Mouse (Mus musculus) urinary bladder, adult 2 months (tissue): ENCODE data around the gene Rflnb. TPM values are rescaled to one million over a fixed set of nuclear protein-coding genes. Genes with fewer than 3 reads are reported as not detected.

ENCODE experiments used
- DNase-seq: peaks from one replicate; pipeline ENCODE4 v3.0.0; 2022; ENCODE audit warnings: low spot score
- polyA plus RNA-seq: library from polyadenylated mRNA; depleted of rRNA; stranded (reverse); fragments of >200 nt; gene quantifications from 2 replicates; pipeline ENCODE4 v1.2.3, GENCODE M21; 2012; rRNA removed

The Rflnb gene
- polyA plus RNA-seq, 1 experiment, result 23.1 TPM

DNA sequence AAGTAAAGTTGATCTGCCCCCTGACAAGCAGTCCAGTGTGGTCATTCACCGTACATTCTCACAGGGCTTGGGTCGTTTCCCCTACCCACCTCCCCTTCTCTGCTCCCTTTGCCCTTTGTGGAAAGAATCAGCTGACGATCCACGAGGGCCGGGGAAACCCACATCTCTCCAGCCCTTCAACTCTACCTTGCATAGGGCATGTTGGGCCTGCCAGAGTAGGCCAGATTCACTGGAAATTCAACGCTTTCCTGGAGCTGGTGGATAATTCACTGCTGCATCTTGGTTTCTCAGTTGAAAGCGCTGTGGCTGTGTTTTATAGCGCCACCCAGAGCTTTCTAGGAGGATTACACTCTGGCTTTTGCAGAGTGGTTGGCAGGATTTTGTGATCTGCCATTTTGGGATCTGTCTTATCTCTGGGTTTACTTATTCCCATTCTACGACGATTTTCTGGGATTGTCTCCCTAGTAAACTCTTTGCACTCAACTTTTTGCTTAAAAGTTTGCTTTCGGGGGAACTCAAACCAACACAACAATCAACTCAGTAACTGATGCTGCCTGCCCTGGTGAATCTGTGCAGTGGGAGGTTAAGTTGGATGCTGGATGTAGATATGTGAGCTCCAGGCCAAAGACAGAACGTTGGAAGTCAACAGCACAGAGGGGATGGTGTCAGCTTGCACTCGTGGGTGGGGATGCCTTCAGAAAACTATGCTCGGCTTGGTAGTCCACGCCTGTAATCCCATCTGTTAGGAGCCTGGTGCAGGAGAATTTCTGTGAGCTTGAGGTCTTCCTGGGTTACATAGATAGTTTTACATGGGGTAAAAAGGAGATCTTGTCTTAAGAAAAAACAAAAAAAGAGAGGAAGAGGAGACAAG is 36.4 kb downstream of the Rflnb start:
- DNase-seq, result no peak

DNA sequence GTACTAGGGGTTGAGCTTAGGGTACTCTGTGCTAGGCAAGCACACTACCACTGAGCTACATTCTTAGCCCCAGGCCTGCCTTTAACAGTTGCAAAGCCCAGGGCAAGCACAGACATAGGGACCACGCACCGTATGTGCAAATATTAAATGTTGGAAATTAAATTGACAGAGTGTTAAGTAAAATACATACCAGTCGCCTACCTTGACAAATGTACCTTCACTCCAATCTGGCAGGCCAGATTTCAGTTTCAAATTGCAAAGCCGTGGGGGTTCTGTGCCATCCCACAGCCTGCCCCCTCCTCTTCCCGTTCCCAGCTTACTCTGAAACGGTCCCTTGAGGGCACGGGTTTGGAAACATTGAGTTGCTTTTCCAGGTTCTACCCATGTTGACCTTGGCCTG is 41.6 kb downstream of the Rflnb start:
- DNase-seq, result no peak

DNA sequence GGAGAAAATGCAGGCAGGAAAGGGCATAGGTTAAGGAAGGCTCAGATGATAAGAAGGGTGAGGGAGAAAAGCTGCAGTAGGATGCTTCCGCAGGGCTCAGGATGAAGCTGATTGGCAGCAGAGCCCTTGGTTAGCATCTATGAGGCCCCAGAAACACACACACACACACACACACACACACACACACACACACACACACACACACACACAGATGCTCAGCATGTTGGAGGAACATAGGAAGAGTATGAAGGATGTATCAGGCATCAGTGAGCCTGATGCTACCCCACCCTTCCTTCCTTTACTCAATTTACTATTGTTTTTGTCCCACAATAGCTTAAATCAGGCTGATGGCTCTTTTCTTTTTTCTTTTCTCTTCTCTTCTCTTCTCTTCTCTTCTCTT is 43.0 kb downstream of the Rflnb start:
- DNase-seq, result no peak

DNA sequence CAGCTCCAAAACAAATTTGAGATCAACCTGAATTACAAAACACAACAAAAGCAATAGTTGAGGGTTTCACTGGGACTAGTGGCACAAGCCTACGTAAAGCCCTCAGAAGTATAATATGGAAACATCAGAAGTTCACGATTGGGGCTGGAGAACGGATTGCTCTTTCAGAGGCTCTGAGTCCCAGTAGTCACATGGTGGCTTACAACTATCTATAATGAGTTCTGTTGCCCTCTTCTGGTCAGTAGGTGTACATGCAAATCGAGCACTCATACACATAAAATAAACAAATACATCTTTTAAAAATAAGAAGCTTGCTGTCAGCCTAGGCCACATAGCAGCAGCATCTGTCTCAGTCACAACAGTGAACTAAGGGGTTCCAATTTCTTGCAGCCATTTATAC is 44.4 kb downstream of the Rflnb start:
- no peak for DNase-seq

DNA sequence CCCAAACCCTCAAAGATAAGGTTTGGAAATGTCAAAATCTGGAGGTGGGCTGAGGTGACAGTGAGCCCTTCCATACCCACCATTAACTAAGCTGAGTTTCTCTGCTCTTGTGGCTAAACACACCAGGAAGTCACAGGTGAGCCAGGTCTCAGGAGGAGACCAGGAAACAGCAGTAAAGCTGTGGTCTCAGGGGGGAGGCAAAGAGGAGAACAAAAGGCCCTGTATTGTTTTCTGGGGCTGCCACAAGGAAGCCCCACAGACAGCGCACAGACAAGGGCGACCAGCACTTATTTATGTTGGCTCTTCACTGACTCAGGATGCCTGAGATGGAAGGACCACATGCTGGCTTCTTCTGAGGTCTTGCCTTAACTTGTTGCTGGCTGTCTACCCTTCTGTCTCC is 47.2 kb downstream of the Rflnb start:
- DNase-seq, result no peak

DNA sequence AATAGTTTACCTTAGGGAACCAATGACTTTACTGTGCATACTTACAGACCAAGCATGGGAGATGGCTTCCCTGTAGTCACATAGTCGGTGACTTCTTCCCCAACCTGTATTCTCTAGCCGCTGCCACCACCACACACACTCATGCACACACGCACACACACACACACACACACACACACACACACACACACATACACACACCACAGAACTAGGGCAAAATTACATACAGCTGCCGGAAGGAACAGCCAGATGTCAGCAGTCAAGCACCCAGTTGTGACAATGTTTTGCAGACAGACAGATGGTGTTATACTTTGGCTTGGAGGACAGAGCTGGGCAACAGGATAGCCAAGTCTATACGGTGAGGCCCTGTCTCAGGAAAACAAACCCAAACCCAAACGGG is 49.5 kb downstream of the Rflnb start:
- no peak for DNase-seq

DNA sequence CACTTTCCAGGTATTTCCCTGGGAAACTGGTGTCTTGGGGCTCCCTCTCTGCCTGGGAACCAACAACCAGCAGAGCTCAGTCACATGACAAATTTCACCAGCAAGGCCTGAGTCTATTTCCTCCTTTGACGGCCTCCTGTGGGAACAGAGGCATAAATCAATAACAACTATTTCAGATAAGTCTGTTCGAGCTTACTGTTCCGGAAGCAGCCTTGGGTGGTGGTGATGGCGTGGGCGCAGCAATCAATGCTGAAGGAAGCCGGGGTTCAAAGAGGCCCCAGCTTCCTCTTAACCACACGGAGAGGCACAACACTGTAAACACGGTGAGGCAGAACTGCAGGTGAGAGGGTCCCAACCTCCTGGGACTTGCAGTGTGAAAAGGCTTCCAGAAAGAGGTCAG is 50.8 kb downstream of the Rflnb start:
- DNase-seq, result no peak

DNA sequence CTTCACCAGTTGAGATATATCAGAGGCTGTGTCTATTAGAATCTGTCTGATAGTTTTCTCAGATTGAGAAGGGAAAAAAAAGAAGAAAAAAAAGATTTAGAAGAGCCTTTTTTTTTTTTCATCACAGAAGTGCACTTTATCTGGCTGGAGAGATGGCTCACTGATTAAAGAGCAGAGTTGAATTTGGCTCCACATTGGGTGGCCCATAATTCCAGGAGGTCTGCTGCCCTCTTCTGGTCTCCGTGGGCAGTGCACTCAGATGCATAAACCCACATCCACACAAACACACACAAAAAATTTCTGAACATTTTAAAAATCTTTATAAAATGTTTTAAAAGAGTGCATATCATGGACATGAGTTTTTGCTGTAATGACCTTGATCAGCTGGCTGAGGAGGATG is 53.6 kb downstream of the Rflnb start:
- no peak for DNase-seq

DNA sequence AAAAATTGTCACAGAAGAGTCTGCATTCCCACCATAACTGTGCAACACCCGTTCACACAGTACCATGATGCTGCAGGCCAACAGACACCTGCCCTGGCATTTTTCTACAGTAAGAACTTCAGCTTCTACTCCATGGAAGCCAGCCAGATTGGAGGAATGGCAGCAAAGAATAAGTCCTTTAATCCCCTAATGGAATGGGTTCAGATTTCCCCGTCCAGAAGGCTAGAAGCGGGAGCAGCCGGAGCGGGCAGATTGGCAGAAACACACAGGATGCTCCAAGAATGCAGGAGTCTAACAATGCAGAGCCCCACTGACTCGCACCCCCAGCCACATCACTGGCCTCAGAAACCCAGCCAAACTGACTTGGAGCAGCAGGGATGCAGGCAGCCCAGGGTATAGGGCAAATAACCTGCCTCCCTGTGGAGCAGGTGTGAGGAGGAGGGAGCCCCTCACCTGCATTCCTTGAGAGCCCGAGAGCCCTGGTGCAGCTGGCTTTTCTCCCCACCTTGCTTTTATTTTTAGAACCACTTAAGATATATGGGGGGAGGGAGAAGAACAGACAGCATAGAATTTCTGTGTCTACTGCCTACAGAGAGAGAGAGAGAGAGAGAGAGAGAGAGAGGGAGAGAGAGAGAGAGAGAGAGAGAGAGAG is 54.5 kb downstream of the Rflnb start:
- no peak for DNase-seq

DNA sequence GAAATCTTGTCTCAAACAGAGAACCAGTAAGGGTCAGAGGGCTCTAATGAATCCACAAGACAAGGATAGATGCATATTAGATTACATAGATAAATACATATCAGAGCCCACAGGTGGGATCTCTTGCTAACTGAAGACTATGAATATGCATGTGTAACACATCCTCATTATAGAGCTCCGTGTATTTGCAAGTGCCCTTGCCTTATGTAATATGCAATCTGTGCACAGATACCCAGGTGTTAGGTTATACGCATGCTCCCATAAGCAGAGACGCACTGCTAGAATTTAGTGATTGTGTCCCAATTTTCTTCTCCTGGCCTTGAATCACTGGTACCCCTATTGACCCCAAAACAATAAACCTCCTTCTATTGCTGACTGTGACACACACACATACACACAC is 55.4 kb downstream of the Rflnb start:
- no peak for DNase-seq

DNA sequence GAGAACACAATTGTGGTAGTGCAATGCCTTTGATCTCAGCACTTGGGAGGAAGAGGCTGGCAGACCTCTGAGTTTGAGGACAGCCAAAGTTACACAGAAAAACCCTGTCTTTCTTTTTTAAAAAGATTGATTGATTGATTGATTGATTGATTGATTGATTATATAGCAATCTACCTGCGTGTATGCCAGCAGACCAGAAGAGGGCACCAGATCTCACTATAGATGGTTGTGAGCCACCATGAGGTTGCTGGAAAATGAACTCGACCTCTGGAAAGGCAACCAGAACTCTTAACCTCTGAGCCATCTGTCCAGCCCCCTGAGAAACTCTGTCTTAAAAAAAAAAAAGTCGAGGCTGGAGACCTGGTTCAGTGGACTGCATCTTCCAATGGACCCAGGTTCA is 57.0 kb downstream of the Rflnb start:
- no peak for DNase-seq

Other genes with a start within 250 kb of the Rflnb start
- gene Doc2b, start 231.7 kb downstream of the Rflnb start, polyA plus RNA-seq, result 0.59 and 0.99 TPM in 2 replicates
- gene Rph3al, start 89.4 kb downstream of the Rflnb start, polyA plus RNA-seq, result 2.8 TPM in 2 replicates
- gene 1700016K19Rik, start 27.9 kb downstream of the Rflnb start, polyA plus RNA-seq, result 0.59 and 0.81 TPM in 2 replicates
- 35.4 and 37.9 TPM in 2 replicates for gene Vps53, start 151.9 kb upstream of the Rflnb start, polyA plus RNA-seq
- 14.8 and 15.4 TPM in 2 replicates for gene Fam57a, start 151.9 kb upstream of the Rflnb start, polyA plus RNA-seq
- gene Dbil5, start 189.8 kb upstream of the Rflnb start, polyA plus RNA-seq, result 0.19 and 0.39 TPM in 2 replicates
- 9.6 and 9.9 TPM in 2 replicates for gene Gemin4, start 189.9 kb upstream of the Rflnb start, polyA plus RNA-seq
- gene Mrm3, start 215.9 kb upstream of the Rflnb start, polyA plus RNA-seq, result 9.6 and 10.5 TPM in 2 replicates
- gene Glod4, start 215.9 kb upstream of the Rflnb start, polyA plus RNA-seq, result 36.0 and 48.4 TPM in 2 replicates